Mouse (Mus musculus): ENCODE results near the gene Tmem145. TPM values are rescaled to one million over a fixed set of nuclear protein-coding genes. Genes with fewer than 3 reads are reported as not detected.

Gene Tmem145
- total RNA-seq, 2 experiments from 2014 or later: not detected

DNA sequence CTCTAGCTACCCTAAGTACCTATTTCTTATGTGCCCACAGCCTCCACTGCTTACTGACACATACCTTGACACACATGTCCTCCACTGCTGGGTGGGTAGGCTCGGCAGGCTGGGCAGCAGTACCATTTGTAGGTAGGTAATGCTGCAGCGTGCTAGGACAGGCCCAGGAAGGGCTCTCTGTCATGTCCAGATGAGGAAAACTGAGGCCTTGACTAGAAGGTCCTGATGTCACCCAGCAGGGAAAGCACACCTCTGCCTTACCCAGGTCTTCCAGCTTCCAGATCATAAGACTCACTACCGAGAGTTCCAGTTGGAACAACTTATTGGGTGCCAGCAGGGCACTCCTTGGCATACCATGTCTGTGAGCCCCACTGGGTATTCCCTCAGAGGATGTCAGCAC lies 30.9 kb upstream of the Tmem145 start:
- intact Hi-C loops (cut with DNase I): no loop called here
- DNase-seq: no peak

GRCm38 (mm10) chr7:25275555-25276298 lies 30.2 kb upstream of the Tmem145 start:
- intact Hi-C loops (cut with DNase I): no loop called here
- DNase-seq: no peak

DNA sequence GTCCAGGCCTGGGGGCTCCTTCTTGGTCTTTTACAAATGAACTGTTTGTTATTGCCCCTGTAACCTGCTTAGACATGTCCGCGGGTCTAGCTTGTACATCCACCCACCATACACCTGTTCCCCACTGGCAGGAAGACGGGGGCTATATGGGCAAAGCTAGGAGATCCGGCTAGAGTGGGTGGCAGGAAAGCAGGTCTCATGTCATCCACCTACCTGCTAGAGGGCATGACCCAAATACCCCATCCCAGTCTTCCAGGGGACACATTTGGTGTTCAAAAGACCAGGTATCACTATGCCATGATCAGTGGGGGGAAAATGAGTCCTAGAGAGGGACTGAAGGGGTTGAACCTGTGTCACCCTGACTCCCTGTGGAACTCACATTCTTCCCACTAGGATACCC lies 28.5 kb upstream of the Tmem145 start:
- intact Hi-C loops (cut with DNase I): no loop called here
- DNase-seq: no peak

- no peak for DNase-seq
- intact Hi-C loops (cut with DNase I): no loop called here
These were observed 27.9 kb upstream of the Tmem145 start for GRCm38 (mm10) chr7:25277998-25278340.

GRCm38 (mm10) chr7:25278341-25279075 lies 27.4 kb upstream of the Tmem145 start:
- DNase-seq: peak in 1 of 2 experiments; percentile 74
- intact Hi-C loops (cut with DNase I): no loop called here

GRCm38 (mm10) chr7:25279076-25279860 lies 26.6 kb upstream of the Tmem145 start:
- intact Hi-C loops (cut with DNase I): no loop called here
- DNase-seq: peak; percentile 83 to 91

GRCm38 (mm10) chr7:25279861-25280791 lies 25.8 kb upstream of the Tmem145 start:
- intact Hi-C loops (cut with DNase I): no loop called here
- peak; percentile 44 to 55 for DNase-seq

DNA sequence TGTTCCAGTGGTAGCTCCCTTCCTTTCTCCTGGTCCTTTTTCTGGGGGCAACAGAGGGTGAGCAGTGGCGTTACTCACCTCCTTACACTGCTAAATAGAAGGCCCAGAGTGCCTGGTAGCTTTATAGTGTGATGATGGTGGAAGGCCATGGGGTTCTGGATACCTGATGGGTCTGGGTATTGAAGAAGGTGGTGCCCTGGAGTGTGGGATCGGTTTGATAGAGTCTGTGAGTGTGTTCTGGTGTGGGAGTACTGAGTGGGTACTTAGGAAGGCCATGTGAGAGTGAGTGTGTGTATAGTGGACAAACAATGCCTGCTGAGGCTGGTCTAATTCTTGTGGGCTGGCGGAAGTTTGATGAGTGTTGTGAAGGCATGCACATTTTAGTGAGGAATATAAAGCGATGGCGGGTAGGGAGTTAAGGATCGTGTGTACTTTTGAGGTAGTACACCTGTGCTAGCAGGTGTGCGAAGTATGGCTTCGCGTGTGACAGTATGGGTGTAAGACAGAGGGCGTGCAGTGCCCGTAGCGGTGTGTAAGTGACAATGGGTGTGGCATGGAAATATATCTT lies 24.7 kb upstream of the Tmem145 start:
- peak in 1 of 2 experiments; percentile 15 for DNase-seq
- intact Hi-C loops (cut with DNase I): no loop called here

GRCm38 (mm10) chr7:25281734-25282601 lies 23.9 kb upstream of the Tmem145 start:
- intact Hi-C loops (cut with DNase I): no loop called here
- peak; percentile 95 to 98 for DNase-seq

DNA sequence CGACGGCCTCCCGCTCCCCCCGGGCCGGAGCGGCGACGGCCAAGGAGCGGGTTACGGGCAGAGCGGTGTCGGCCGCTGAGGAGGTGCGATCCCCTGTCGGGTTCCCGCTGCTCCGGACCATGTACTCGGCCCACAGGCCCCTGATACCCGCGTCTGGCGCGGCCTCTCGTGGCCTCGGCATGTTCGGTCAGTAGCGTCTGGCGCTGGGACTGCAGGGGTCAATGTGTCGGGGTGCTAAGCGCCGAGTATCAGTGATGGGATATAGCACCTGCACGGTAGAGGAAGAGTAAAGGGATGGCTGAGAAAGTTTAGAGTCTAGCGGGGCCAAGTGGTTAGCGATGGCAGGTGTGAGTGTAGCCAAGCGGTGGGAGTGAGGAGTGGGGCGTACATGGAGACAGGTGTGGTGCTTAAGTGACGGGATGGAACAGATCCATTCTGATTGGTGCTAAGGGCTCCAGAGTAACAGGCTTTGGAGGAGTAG lies 23.1 kb upstream of the Tmem145 start:
- peak; percentile 2 to 46 for DNase-seq
- intact Hi-C loops (cut with DNase I): no loop called here

DNA sequence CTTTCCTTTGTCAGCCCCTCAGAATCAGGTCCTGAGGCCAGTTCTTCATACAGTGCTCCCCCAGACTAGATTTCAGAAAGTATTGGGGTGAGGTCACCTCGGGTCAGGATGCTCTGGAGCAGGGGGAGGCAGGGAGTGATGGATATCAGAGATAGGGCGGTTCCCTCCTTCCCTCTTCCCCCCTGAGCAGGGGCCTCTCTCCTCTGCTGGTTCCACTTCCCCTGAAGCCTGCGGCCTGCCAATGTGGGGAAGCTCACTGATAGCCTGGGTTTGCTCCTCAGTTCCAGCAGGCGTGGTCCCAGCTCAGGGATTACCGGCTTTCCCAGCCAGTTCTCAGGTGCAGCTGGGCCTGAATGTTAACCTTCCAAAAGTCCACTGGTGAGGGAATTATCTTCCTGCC lies 22.3 kb upstream of the Tmem145 start:
- intact Hi-C loops (cut with DNase I): no loop called here
- DNase-seq: peak; percentile 4 to 16

- intact Hi-C loops (cut with DNase I): no loop called here
- peak; percentile 3 to 6 for DNase-seq
These were observed 21.7 kb upstream of the Tmem145 start for GRCm38 (mm10) chr7:25284171-25284570.

DNA sequence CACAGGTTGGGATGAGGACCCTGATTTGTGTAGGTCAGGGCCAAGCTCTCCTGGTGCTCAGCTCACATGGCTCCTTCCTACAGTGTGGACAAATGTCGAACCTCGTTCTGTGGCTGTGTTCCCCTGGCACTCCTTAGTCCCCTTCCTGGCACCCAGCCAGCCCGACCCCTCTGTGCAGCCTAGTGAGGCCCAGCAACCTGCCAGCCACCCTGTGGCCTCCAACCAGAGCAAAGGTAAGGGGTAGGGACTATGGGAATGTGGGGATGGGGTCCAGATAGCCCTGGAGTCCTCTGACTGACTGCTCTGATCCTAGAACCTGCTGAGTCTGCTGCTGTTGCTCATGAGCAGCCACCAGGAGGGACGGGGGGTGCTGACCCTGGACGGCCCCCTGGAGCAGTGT lies 21.1 kb upstream of the Tmem145 start:
- peak in 1 of 2 experiments; percentile 3 for DNase-seq
- intact Hi-C loops (cut with DNase I): no loop called here

DNA sequence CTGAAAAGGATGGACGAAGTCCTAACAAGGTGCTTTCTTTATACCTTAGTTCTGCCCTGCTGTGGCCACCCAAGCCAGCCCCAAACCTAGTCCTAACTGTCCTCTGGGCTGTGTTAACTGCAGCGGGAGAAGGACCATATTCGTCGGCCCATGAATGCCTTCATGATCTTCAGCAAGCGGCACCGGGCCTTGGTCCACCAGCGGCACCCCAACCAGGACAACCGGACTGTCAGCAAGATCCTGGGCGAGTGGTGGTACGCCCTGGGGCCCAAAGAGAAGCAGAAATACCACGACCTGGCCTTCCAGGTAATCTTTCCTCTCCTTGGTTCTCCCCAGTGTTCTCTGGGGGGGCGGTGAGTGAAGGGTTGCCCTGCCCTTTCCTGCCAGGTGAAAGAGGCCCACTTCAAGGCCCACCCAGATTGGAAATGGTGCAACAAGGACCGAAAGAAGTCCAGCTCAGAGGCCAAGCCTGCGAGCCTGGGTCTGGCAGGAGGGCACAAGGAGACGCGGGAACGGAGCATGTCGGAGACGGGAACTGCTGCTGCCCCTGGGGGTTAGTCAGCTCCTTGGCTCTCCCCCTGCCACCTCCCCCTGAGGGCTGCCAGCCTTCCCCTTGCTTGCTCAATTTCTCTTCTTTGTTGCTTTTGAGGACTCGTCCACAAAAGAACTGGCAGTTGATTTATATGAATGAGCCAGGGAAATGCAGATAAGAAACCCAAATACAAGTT lies 20.2 kb upstream of the Tmem145 start:
- intact Hi-C loops (cut with DNase I): no loop called here
- peak in 1 of 2 experiments; percentile 3 for DNase-seq

DNA sequence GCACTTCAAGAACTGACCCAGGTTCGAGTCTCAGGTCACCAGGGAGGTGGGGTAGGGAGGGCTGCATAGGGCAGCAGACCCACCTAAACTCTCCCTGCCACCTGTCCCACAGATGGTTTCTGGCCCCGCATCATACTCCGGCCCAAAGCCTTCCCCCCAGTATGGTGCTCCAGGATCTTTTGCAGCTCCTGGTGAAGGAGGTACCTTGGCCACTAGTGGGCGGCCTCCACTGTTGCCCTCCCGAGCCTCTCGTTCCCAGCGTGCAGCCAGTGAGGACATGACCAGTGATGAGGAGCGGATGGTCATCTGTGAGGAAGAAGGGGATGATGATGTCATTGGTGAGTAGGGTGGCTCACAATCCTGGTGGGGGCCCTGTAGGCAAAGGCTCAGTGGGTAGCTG lies 18.9 kb upstream of the Tmem145 start:
- intact Hi-C loops (cut with DNase I): no loop called here
- peak in 1 of 2 experiments; percentile 4 for DNase-seq

- DNase-seq: peak in 1 of 2 experiments; percentile 1
- intact Hi-C loops (cut with DNase I): no loop called here
These were observed 17.9 kb upstream of the Tmem145 start for GRCm38 (mm10) chr7:25288011-25288410.

GRCm38 (mm10) chr7:25288721-25289120 lies 17.2 kb upstream of the Tmem145 start:
- DNase-seq: peak; percentile 2 to 18
- intact Hi-C loops (cut with DNase I): no loop called here

GRCm38 (mm10) chr7:25289925-25290324 lies 16.0 kb upstream of the Tmem145 start:
- intact Hi-C loops (cut with DNase I): no loop called here
- DNase-seq: no peak

Measured in gastrocnemius, postnatal 36 days (tissue).